Mouse (Mus musculus) stomach, embryonic 14.5 days (tissue): ENCODE measurements around the gene Eif3b. TPM values are rescaled to one million over a fixed set of nuclear protein-coding genes. Genes with fewer than 3 reads are reported as not detected.
A peak's percentile ranks its signal among the peaks of the same experiment; 100 is the strongest.

ENCODE experiments used
- ATAC-seq: fragments of 200-750 bp; cut with Nextera tagmentation; 2 replicates; pipeline ENCODE4 v1.8.0; 2017; ENCODE audit warnings: low read depth, moderate TSS enrichment; ENCODE audit not compliant: insufficient number of reproducible peaks, insufficient read depth, low FRiP score
- H3K27ac ChIP-seq: fragments of 300-500 bp; sonication (generic); 2 replicates; pipeline ENCODE4 v1.5.1; 2014; ENCODE audit warnings: mild to moderate bottlenecking, low read length, moderate library complexity, mixed read lengths
- H3K27me3 ChIP-seq: fragments of 300-500 bp; sonication (generic); 2 replicates; pipeline ENCODE4 v1.6.1; 2014; ENCODE audit warnings: low read length, control low read depth, mixed read lengths; ENCODE audit not compliant: control insufficient read depth, insufficient read depth
- H3K36me3 ChIP-seq: fragments of 300-500 bp; sonication (generic); 2 replicates; pipeline ENCODE4 v1.6.1; 2014; ENCODE audit warnings: mild to moderate bottlenecking, control low read depth, low read length, moderate library complexity, mixed read lengths; ENCODE audit not compliant: control insufficient read depth, insufficient read depth
- H3K4me1 ChIP-seq: fragments of 300-500 bp; sonication (generic); 2 replicates; pipeline ENCODE4 v1.6.1; 2014; ENCODE audit warnings: low read length, control low read depth, mixed read lengths; ENCODE audit not compliant: control insufficient read depth, insufficient read depth
- H3K4me2 ChIP-seq: fragments of 300-500 bp; sonication (generic); replicated peaks from 2 replicates; pipeline ENCODE4 v1.6.1; 2014; ENCODE audit warnings: low read depth, low read length, control low read depth
- H3K4me3 ChIP-seq: fragments of 300-500 bp; sonication (generic); 2 replicates; pipeline ENCODE4 v1.5.1; 2014; ENCODE audit warnings: low read depth, low read length, control low read depth
- H3K9ac ChIP-seq: fragments of 300-500 bp; sonication (generic); replicated peaks from 2 replicates; pipeline ENCODE4 v1.6.1; 2014; ENCODE audit warnings: low read depth, mild to moderate bottlenecking, control low read depth, low read length, moderate library complexity, mixed read lengths
- H3K9me3 ChIP-seq: fragments of 300-500 bp; sonication (generic); 2 replicates; pipeline ENCODE4 v1.6.1; 2016; ENCODE audit warnings: low read depth, low read length, control low read depth; ENCODE audit not compliant: control insufficient read depth
- WGBS: fragments of 180-500 bp; shearing (Covaris S2); extraction: QIAGEN DNeasy Blood & Tissue Kit; methylation state at CpG from one replicate; pipeline ENCODE4 v1.1.7; 2014; 5-methylcytosine and 5-hydroxymethylcytosine counted together
- polyA plus RNA-seq: library from polyadenylated mRNA; unstranded; fragments of >200 nt; fragmentation: Nextera tagmentation; extraction: Ambion mirVana; gene quantifications from 2 replicates; pipeline ENCODE4 v1.2.1, GENCODE M21; 2014

Eif3b gene
- polyA plus RNA-seq, 1 experiment from 2014 or later: 125 TPM

- no peaks in the 10 kb centered on the region for H3K9me3 ChIP-seq
- no peaks in the 10 kb centered on the region for H3K36me3 ChIP-seq
- H3K4me3 ChIP-seq: peak within 1 kb of the TSS; percentile 66
- ATAC-seq: peak; percentile 91
- no peak within 1 kb of the TSS for H3K27ac ChIP-seq
- peak within 1 kb of the TSS; percentile 57 for H3K9ac ChIP-seq
- peaks cover 8% of the 10 kb centered on the region; the same call in 1 of the 2 replicates for H3K4me1 ChIP-seq
- no peaks in the 10 kb centered on the region; the same call in 1 of the 2 replicates for H3K27me3 ChIP-seq
- WGBS: under 1% methylated on average over 63 of the region's 63 CpGs
- H3K4me2 ChIP-seq: peak within 1 kb of the TSS; percentile 96
Measured at GRCm38 (mm10) chr5:140388588-140389576, 30.2 kb upstream of the Eif3b start, which contains the start of gene Snx8. Gene Snx8 (minus strand): TSS chr5:140389262.

- peak overlapping the region; percentile 66 for H3K4me3 ChIP-seq
- no peak for ATAC-seq
- no peaks in the 10 kb centered on the region for H3K36me3 ChIP-seq
- peaks cover 7% of the 10 kb centered on the region; the same call in 1 of the 2 replicates for H3K4me1 ChIP-seq
- no peak overlapping the region for H3K9ac ChIP-seq
- H3K4me2 ChIP-seq: peak overlapping the region; percentile 96
- no peaks in the 10 kb centered on the region for H3K9me3 ChIP-seq
- 56% methylated on average over 3 of the region's 3 CpGs for WGBS
- no peaks in the 10 kb centered on the region; the same call in 1 of the 2 replicates for H3K27me3 ChIP-seq
- no peak overlapping the region for H3K27ac ChIP-seq
Measured at GRCm38 (mm10) chr5:140389647-140390046, 29.5 kb upstream of the Eif3b start.

GRCm38 (mm10) chr5:140391435-140391834 is 27.7 kb upstream of the Eif3b start:
- 70% methylated on average over 1 of the region's 1 CpGs for WGBS

GRCm38 (mm10) chr5:140391981-140392380 is 27.1 kb upstream of the Eif3b start:
- Histone ChIP-seq H3K9me3 (no peaks in the 10 kb centered on the region), H3K27me3 (no peaks in the 10 kb centered on the region; the same call in 1 of the 2 replicates), H3K4me2 (no peak overlapping the region), H3K4me3 (no peak overlapping the region), H3K36me3 (no peaks in the 10 kb centered on the region), H3K4me1 (peaks cover 7% of the 10 kb centered on the region; the same call in 1 of the 2 replicates), H3K27ac (no peak overlapping the region), H3K9ac (no peak overlapping the region)
- no peak for ATAC-seq
- WGBS: 86% methylated on average over 5 of the region's 5 CpGs

More at GRCm38 (mm10) chr5:140391435-140391834, 27.7 kb upstream of the Eif3b start:
- Histone ChIP-seq H3K4me3 (no peak overlapping the region), H3K9me3 (no peaks in the 10 kb centered on the region), H3K27me3 (no peaks in the 10 kb centered on the region; the same call in 1 of the 2 replicates), H3K36me3 (no peaks in the 10 kb centered on the region), H3K27ac (no peak overlapping the region), H3K4me2 (no peak overlapping the region), H3K4me1 (peaks cover 7% of the 10 kb centered on the region; the same call in 1 of the 2 replicates), H3K9ac (no peak overlapping the region)
- ATAC-seq: no peak

GRCm38 (mm10) chr5:140392701-140393100 is 26.4 kb upstream of the Eif3b start:
- Histone ChIP-seq H3K4me2 (no peak overlapping the region), H3K27me3 (no peaks in the 10 kb centered on the region; the same call in 1 of the 2 replicates), H3K9ac (no peak overlapping the region), H3K9me3 (no peaks in the 10 kb centered on the region), H3K27ac (no peak overlapping the region), H3K4me3 (no peak overlapping the region), H3K36me3 (no peaks in the 10 kb centered on the region), H3K4me1 (peaks cover 7% of the 10 kb centered on the region; the same call in 1 of the 2 replicates)
- no peak for ATAC-seq
- 90% methylated on average over 3 of the region's 3 CpGs for whole genome bisulfite sequencing

- Histone ChIP-seq H3K27me3 (no peaks in the 10 kb centered on the region), H3K27ac (no peak overlapping the region), H3K4me1 (no peaks in the 10 kb centered on the region), H3K9ac (no peak overlapping the region), H3K36me3 (no peaks in the 10 kb centered on the region), H3K4me3 (no peak overlapping the region), H3K4me2 (no peak overlapping the region), H3K9me3 (no peaks in the 10 kb centered on the region)
- WGBS: 65% methylated on average over 8 of the region's 8 CpGs
- no peak for ATAC-seq
Measured at GRCm38 (mm10) chr5:140396166-140396940, 22.8 kb upstream of the Eif3b start.

GRCm38 (mm10) chr5:140402640-140403270 is 16.4 kb upstream of the Eif3b start:
- 67% methylated on average over 4 of the region's 4 CpGs for WGBS
- Histone ChIP-seq H3K27ac (no peak overlapping the region), H3K4me1 (no peaks in the 10 kb centered on the region), H3K36me3 (no peaks in the 10 kb centered on the region), H3K9me3 (no peaks in the 10 kb centered on the region), H3K4me3 (no peak overlapping the region), H3K4me2 (no peak overlapping the region), H3K27me3 (no peaks in the 10 kb centered on the region), H3K9ac (no peak overlapping the region)
- ATAC-seq: no peak

- Histone ChIP-seq H3K4me3 (no peak overlapping the region), H3K9me3 (no peaks in the 10 kb centered on the region), H3K9ac (no peak overlapping the region), H3K27ac (no peak overlapping the region), H3K4me1 (no peaks in the 10 kb centered on the region), H3K4me2 (no peak overlapping the region), H3K27me3 (no peaks in the 10 kb centered on the region), H3K36me3 (no peaks in the 10 kb centered on the region)
- 75% methylated on average over 6 of the region's 6 CpGs for WGBS
- no peak for ATAC-seq
Measured at GRCm38 (mm10) chr5:140405126-140405525, 14.0 kb upstream of the Eif3b start.
